Mouse (Mus musculus) neural tube, embryonic 11.5 days (tissue): Measurements from ENCODE around the gene Trim63. TPM values are rescaled to one million over a fixed set of nuclear protein-coding genes. Genes with fewer than 3 reads are reported as not detected.

Experiments
- ATAC-seq: fragments of 200-750 bp; cut with Nextera tagmentation; 2 replicates; pipeline ENCODE4 v1.8.0; 2017; ENCODE audit warnings: moderate number of reproducible peaks, mild to moderate bottlenecking, moderate TSS enrichment, moderate library complexity; ENCODE audit not compliant: insufficient read depth, low FRiP score, low TSS enrichment
- DNase-seq: peaks from one replicate; pipeline ENCODE4 v3.0.0-alpha.2; 2015; ENCODE audit warnings: low spot score
- H3K27ac ChIP-seq: fragments of 300-500 bp; sonication (generic); 2 replicates; pipeline ENCODE4 v1.5.1; 2014; ENCODE audit warnings: low read depth, mild to moderate bottlenecking, low read length
- H3K27me3 ChIP-seq: fragments of 300-500 bp; sonication (generic); 2 replicates; pipeline ENCODE4 v1.6.1; 2014; ENCODE audit warnings: mild to moderate bottlenecking, low read length, mixed read lengths; ENCODE audit not compliant: control insufficient read depth, insufficient read depth
- H3K36me3 ChIP-seq: fragments of 300-500 bp; sonication (generic); 2 replicates; pipeline ENCODE4 v1.6.1; 2014; ENCODE audit warnings: mild to moderate bottlenecking, low read length, moderate library complexity, mixed read lengths; ENCODE audit not compliant: control insufficient read depth, insufficient read depth
- H3K4me1 ChIP-seq: fragments of 300-500 bp; sonication (generic); 2 replicates; pipeline ENCODE4 v1.6.1; 2014; ENCODE audit warnings: low read length, mixed read lengths; ENCODE audit not compliant: control insufficient read depth, insufficient read depth
- H3K4me2 ChIP-seq: fragments of 300-500 bp; sonication (generic); 2 replicates; pipeline ENCODE4 v1.6.1; 2014; ENCODE audit warnings: low read depth, mild to moderate bottlenecking, moderate library complexity
- H3K4me3 ChIP-seq: fragments of 300-500 bp; sonication (generic); 2 replicates; pipeline ENCODE4 v1.5.1; 2014; ENCODE audit warnings: low read depth, low read length
- H3K9ac ChIP-seq: fragments of 300-500 bp; sonication (generic); 2 replicates; pipeline ENCODE4 v1.6.1; 2014; ENCODE audit warnings: mild to moderate bottlenecking, low read length
- H3K9me3 ChIP-seq: fragments of 300-500 bp; sonication (generic); 2 replicates; pipeline ENCODE4 v1.6.1; 2016; ENCODE audit warnings: low read length; ENCODE audit not compliant: control insufficient read depth
- WGBS: fragments of 180-500 bp; shearing (Covaris S2); extraction: QIAGEN DNeasy Blood & Tissue Kit; methylation state at CpG from one replicate; pipeline ENCODE4 v1.1.7; 2014; 5-methylcytosine and 5-hydroxymethylcytosine counted together
- polyA plus RNA-seq: library from polyadenylated mRNA; unstranded; fragments of >200 nt; fragmentation: Nextera tagmentation; extraction: Ambion mirVana; gene quantifications from 2 replicates; pipeline ENCODE4 v1.2.1, GENCODE M21; 2014

Gene Trim63
- polyA plus RNA-seq, 1 experiment from 2014 or later, result 1.6 TPM

DNA sequence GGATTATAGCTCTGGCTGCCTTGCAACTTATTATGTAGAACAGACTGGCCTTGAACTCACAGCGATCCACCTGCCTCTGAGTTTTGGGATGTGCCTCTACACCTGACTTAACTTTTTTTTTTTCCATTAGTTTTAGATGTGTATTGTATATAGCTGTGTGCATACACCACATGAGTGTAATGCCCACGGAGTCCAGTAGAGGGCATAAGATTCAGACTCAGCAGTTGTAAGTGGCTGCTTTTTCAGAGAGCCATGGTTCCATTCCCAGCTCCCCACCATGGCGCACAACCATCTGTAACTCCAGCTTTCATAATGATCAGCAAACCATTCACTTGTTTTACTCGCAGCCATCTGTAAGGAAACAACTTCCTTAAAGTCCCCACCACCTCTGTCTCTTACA lies 18.4 kb upstream of the Trim63 start:
- Histone ChIP-seq H3K9ac (no peak overlapping the region), H3K4me1 (no peaks in the 10 kb centered on the region), H3K9me3 (no peaks in the 10 kb centered on the region), H3K36me3 (no peaks in the 10 kb centered on the region), H3K27me3 (no peaks in the 10 kb centered on the region), H3K27ac (no peak overlapping the region), H3K4me3 (no peak overlapping the region), H3K4me2 (no peak overlapping the region)
- DNase-seq (no peak), ATAC-seq (no peak)
- 90% methylated on average over 4 of the region's 4 CpGs for WGBS

DNA sequence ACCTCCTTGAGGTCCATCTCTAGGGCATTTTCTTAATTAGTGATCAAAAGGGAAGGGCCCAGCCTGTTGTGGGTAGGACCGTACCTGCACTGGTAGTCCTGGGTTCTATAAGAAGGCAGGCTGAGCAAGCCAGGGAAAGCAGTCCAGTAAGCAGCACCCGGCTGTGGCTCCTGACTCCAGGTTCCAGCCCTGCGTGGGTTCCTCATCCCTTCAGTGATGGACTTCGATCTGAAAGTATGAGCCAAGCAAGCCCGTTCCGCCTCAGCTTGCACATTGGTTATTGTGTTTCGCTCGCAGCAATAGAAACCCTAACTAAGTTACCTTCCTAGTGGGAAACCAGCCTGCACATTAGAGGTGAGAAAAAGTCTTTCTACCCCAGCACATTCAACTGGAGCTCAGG lies 17.6 kb upstream of the Trim63 start:
- Histone ChIP-seq H3K27ac (no peak overlapping the region), H3K36me3 (no peaks in the 10 kb centered on the region), H3K4me2 (no peak overlapping the region), H3K4me3 (no peak overlapping the region), H3K4me1 (no peaks in the 10 kb centered on the region), H3K9me3 (no peaks in the 10 kb centered on the region), H3K27me3 (no peaks in the 10 kb centered on the region), H3K9ac (no peak overlapping the region)
- DNase-seq (no peak), ATAC-seq (no peak)
- WGBS, result 88% methylated on average over 8 of the region's 8 CpGs

DNA sequence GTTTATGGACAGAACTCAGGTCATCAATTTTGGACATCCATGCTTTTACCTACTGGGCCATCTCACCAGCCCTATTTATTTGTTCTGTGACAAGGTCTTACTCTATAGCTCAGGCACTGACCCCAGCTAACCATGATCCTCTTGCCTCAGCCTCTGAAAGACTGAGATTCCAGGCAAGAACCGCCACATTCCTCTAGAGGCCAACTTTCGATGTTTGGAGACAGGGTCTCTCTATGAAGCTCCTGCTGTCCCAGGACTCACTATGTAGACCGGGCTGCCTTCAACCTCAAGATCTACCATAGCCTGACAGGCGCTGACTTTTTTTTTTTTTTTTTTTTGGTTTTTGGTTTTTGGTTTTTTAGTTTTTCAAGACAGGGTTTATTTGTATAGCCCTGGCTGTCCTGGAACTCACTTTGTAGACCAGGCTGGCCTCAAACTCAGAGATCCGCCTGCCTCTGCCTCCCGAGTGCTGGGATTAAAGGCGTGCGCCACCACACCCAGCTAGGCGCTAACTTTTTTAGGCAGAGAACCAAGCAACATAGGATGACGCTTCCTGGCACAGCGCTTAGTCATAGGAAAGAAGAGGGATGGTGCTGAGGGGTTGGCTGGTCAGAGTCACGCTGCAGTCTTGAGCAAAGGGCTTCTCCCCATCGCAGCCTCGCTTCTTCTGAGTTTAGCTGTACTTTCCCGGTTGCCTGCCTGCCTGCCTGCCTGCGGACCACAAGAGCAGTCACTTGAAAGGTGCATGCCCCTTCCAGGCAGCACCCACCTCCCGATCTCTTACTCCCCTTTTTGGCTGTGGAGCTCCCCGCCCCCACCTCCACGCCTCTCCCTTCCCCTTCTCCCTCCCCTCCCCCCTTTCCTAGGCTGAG lies 16.1 kb upstream of the Trim63 start:
- H3K4me1 ChIP-seq, result no peaks in the 10 kb centered on the region
- 75% methylated on average over 19 of the region's 19 CpGs for WGBS
- H3K36me3 ChIP-seq, result no peaks in the 10 kb centered on the region
- no peak for DNase-seq
- no peaks in the 10 kb centered on the region for H3K9me3 ChIP-seq
- no peak overlapping the region for H3K27ac ChIP-seq
- no peak overlapping the region for H3K4me3 ChIP-seq
- H3K27me3 ChIP-seq, result no peaks in the 10 kb centered on the region
- no peak overlapping the region for H3K9ac ChIP-seq
- ATAC-seq, result no peak
- no peak overlapping the region for H3K4me2 ChIP-seq

DNA sequence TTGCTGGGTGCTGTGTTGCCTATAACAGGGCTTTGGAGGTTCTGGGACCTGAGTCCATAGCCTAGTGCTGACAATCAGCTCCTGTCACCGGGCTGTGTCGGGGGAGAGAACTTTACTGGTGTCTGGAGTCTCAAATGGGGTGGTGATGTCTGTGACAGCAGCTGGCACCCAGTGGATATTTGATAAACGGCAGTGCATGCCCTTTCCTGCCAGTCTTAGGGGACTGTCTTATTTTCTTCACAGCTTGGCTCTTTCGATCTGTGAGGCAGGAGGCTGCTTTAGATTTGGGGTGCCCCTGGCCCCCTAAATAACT lies 15.5 kb upstream of the Trim63 start:
- H3K27me3 ChIP-seq, result no peaks in the 10 kb centered on the region
- 79% methylated on average over 4 of the region's 4 CpGs for WGBS
- H3K4me2 ChIP-seq, result no peak overlapping the region
- ATAC-seq (no peak), DNase-seq (no peak)
- H3K27ac ChIP-seq, result no peak overlapping the region
- no peak overlapping the region for H3K9ac ChIP-seq
- no peaks in the 10 kb centered on the region for H3K9me3 ChIP-seq
- no peak overlapping the region for H3K4me3 ChIP-seq
- H3K36me3 ChIP-seq, result no peaks in the 10 kb centered on the region
- H3K4me1 ChIP-seq, result no peaks in the 10 kb centered on the region

DNA sequence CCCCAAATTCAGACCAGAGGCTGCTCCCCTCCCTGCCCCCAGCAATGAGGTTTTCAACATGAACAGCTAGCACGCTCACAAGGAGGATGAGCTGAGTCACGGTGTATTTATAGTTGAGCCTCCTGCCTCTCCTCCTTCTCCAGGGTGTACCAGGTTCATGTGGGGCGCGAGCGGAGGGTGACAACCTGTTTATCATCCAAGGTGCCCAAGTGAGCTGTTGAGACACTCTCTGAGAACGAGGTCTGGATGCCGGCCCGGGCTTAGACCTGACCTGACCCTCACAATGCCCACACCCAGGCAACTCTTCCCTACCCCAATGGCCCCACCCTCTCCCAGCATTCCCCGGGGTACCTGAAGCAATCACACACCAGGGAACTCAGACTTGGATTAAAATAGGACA lies 14.6 kb upstream of the Trim63 start:
- H3K4me2 ChIP-seq, result no peak overlapping the region
- no peaks in the 10 kb centered on the region for H3K36me3 ChIP-seq
- no peak overlapping the region for H3K9ac ChIP-seq
- no peaks in the 10 kb centered on the region for H3K4me1 ChIP-seq
- 74% methylated on average over 9 of the region's 9 CpGs for WGBS
- no peaks in the 10 kb centered on the region for H3K27me3 ChIP-seq
- no peaks in the 10 kb centered on the region for H3K9me3 ChIP-seq
- no peak overlapping the region for H3K4me3 ChIP-seq
- no peak for ATAC-seq
- H3K27ac ChIP-seq, result no peak overlapping the region
- no peak for DNase-seq

DNA sequence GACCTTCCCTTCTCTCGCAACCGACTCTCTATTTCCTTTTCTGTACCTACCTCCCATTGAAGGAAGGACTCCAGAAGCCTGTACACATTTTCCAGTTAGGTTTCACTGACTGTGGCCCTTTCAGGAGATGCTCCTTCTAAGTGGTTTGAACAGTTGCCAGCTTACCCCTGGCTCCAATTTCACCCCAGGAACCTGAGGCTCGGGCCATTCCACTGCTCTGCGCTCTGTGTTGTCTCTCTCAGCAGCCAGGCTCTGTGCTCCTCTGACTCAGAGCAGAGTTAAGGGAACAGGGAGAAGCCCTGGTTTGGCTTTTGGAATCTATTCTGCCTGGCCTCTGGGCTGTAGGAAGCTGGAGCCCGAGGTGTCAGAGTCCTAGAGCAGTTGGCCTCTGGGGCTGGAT lies 12.8 kb upstream of the Trim63 start:
- no peaks in the 10 kb centered on the region for H3K36me3 ChIP-seq
- H3K4me3 ChIP-seq, result no peak overlapping the region
- no peaks in the 10 kb centered on the region for H3K9me3 ChIP-seq
- H3K27me3 ChIP-seq, result no peaks in the 10 kb centered on the region
- H3K4me2 ChIP-seq, result no peak overlapping the region
- 88% methylated on average over 5 of the region's 5 CpGs for WGBS
- H3K4me1 ChIP-seq, result no peaks in the 10 kb centered on the region
- ATAC-seq (no peak), DNase-seq (no peak)
- no peak overlapping the region for H3K27ac ChIP-seq
- H3K9ac ChIP-seq, result no peak overlapping the region

- Histone ChIP-seq H3K4me3 (no peak overlapping the region), H3K9ac (no peak overlapping the region), H3K36me3 (no peaks in the 10 kb centered on the region), H3K4me2 (no peak overlapping the region), H3K9me3 (no peaks in the 10 kb centered on the region), H3K27me3 (no peaks in the 10 kb centered on the region), H3K27ac (no peak overlapping the region), H3K4me1 (no peaks in the 10 kb centered on the region)
- 85% methylated on average over 2 of the region's 2 CpGs for WGBS
- no peak for DNase-seq
- no peak for ATAC-seq
Observed at GRCm38 (mm10) chr4:134306963-134307362, 8.0 kb upstream of the Trim63 start.

GRCm38 (mm10) chr4:134307367-134308072 lies 7.4 kb upstream of the Trim63 start:
- DNase-seq (peak; percentile 32), ATAC-seq (no peak)
- Histone ChIP-seq H3K4me2 (no peak overlapping the region), H3K27me3 (no peaks in the 10 kb centered on the region), H3K9ac (no peak overlapping the region), H3K4me1 (no peaks in the 10 kb centered on the region), H3K9me3 (no peaks in the 10 kb centered on the region), H3K36me3 (no peaks in the 10 kb centered on the region), H3K27ac (no peak overlapping the region), H3K4me3 (no peak overlapping the region)
- 30% methylated on average over 12 of the region's 12 CpGs for WGBS

DNA sequence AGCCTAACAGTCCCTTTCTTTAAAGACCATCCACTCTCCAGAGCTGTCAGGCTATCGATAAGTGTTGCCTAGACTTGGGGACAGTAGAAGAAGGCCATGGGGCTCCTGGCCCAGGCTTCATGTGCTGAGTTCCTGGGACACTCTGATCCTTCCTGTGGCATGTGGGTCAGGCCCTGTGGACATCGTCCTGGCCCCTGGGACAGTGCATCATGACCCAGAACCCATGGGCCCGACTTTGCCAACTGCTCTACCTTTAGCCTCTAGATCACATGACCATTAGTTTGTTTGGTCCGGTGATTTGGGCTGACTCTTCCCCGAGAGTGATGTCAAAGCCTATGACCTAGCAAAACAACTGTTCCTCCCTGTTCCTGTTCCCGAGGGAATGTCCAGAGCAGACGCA lies 4.8 kb upstream of the Trim63 start:
- no peak overlapping the region for H3K9ac ChIP-seq
- no peaks in the 10 kb centered on the region for H3K9me3 ChIP-seq
- H3K27ac ChIP-seq, result no peak overlapping the region
- no peaks in the 10 kb centered on the region for H3K27me3 ChIP-seq
- no peaks in the 10 kb centered on the region for H3K36me3 ChIP-seq
- WGBS, result 87% methylated on average over 7 of the region's 7 CpGs
- no peak for DNase-seq
- H3K4me3 ChIP-seq, result no peak overlapping the region
- no peak for ATAC-seq
- H3K4me2 ChIP-seq, result no peak overlapping the region
- H3K4me1 ChIP-seq, result no peaks in the 10 kb centered on the region
